Mouse (Mus musculus): ENCODE measurements around the gene Ubap1.

Gene Ubap1

DNA sequence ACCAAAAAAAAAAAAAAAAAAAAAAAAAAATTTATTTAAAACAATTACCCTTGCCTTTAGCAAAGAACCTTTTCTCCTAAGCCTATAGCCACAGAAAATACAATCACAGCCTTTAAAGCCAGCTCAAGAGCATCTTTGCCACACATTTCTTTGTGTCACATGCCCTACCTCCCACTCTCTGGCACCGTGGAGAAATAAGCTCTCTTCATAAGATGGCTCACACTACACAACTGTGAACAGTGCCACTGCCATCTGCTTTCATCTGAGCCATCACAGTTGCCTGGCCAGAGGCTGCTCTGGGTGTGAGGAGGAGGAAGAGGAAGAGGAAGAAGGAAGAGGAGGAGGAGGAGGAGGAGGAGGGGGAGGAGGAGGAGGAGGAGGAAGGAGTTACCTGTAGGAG, 60.5 kb downstream of the Ubap1 start:
- no peak for DNase-seq (ENCODE audit: low spot score in 2 of 2)

- DNase-seq (ENCODE audit: low spot score in 2 of 2), result no peak
These were observed 68.2 kb downstream of the Ubap1 start for GRCm38 (mm10) chr4:41416966-41417365.

DNA sequence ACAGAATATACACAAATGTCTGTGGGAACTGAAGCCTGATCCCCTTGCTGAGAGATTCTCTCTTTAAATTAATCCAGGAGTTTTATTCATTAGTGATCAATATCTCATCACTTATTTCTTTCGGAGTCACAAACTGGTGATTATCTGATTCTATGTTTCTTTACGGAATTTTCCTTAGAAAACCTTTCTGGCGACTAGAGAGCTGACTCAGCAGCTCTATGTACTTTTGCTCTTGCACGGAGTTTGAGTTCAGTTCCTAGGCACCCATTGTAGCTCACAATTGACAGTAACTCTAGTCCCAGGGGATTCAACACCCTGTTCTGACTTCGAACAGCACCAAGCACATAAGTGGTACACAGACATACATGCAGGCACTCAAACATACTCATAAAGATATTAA, 90.1 kb downstream of the Ubap1 start:
- no peak for DNase-seq (ENCODE audit: low spot score in 2 of 2)
